Mouse (Mus musculus): ENCODE data around the gene Pkig. TPM values are rescaled to one million over a fixed set of nuclear protein-coding genes. Genes with fewer than 3 reads are reported as not detected.
A peak's percentile ranks its signal among the peaks of the same experiment; 100 is the strongest.
"Not testable (repeated sequence)": the region's sequence is repeated elsewhere in the genome, so short reads cannot be mapped to it uniquely, and the experiment has no call there.

The Pkig gene
- polyA plus RNA-seq, 1 experiment from 2014 or later = 87.0 TPM

- ATAC-seq (no peak), DNase-seq (ENCODE audit: low read depth, low spot score) (no peak)
- ChIA-PET POLR2A (interaction anchor here (0.6 to 0.8 kb wide), 3 partner anchors 48 to 262 kb away, joined by 3 to 4 read pairs (median 3); no protein-coding TSS in a partner anchor), CTCF (interaction anchor here (1.4 to 3.1 kb wide), 2 partner anchors 15 to 76 kb away, joined by 3 to 16 read pairs; no protein-coding TSS in a partner anchor)
- in situ Hi-C loops (cut with MboI; ENCODE audit: low pct_unique_long_range_greater_than_20kb) = no loop called here
- no peak for TF ChIP-seq CTCF (IDR thresholded peaks at IDR 0.05)
- no peaks in the 10 kb centered on the region for H3K27me3 ChIP-seq
These were observed 15.3 kb upstream of the Pkig start for GRCm38 (mm10) chr2:163642685-163643575.

GRCm38 (mm10) chr2:163643576-163643971, 14.6 kb upstream of the Pkig start:
- TF ChIP-seq CTCF (IDR thresholded peaks at IDR 0.05) = no peak
- POLR2A ChIA-PET = interaction anchor here (0.6 to 1.2 kb wide), 4 partner anchors 19 to 261 kb away, joined by 3 to 4 read pairs (median 3); no protein-coding TSS in a partner anchor
- no peaks in the 10 kb centered on the region for H3K27me3 ChIP-seq
- CTCF ChIA-PET = interaction anchor here (1.4 to 3.1 kb wide), 2 partner anchors 15 to 76 kb away, joined by 3 to 16 read pairs; no protein-coding TSS in a partner anchor
- ATAC-seq (no peak), DNase-seq (ENCODE audit: low read depth, low spot score) (no peak)
- in situ Hi-C loops (cut with MboI; ENCODE audit: low pct_unique_long_range_greater_than_20kb) = no loop called here

- ATAC-seq (peak; percentile 14), DNase-seq (ENCODE audit: low read depth, low spot score) (no peak)
- H3K27me3 ChIP-seq = no peaks in the 10 kb centered on the region
- in situ Hi-C loops (cut with MboI; ENCODE audit: low pct_unique_long_range_greater_than_20kb) = no loop called here
- ChIA-PET CTCF (interaction anchor here (1.4 to 3.1 kb wide), 2 partner anchors 16 to 75 kb away, joined by 3 to 16 read pairs; no protein-coding TSS in a partner anchor), POLR2A (interaction anchor here (1.2 to 1.4 kb wide), 2 partner anchors 16 to 20 kb away, joined by 3 to 4 read pairs; no protein-coding TSS in a partner anchor)
- no peak for TF ChIP-seq CTCF (IDR thresholded peaks at IDR 0.05)
These were observed 14.1 kb upstream of the Pkig start for GRCm38 (mm10) chr2:163644047-163644446.

- POLR2A ChIA-PET = interaction anchor here (0.8 to 1.4 kb wide), 3 partner anchors 16 to 27 kb away, joined by 3 to 4 read pairs (median 3); no protein-coding TSS in a partner anchor
- in situ Hi-C loops (cut with MboI; ENCODE audit: low pct_unique_long_range_greater_than_20kb) = no loop called here
These were observed 13.4 kb upstream of the Pkig start, which contains the start of gene Serinc3 for GRCm38 (mm10) chr2:163644575-163645385. Gene Serinc3, minus strand, starts transcription at chr2:163645131.

GRCm38 (mm10) chr2:163645700-163646460, 12.3 kb upstream of the Pkig start:
- POLR2A ChIA-PET = interaction anchor here (0.8 to 1.4 kb wide), 2 partner anchors 14 to 28 kb away, joined by 3 to 4 read pairs; no protein-coding TSS in a partner anchor
- in situ Hi-C loops (cut with MboI; ENCODE audit: low pct_unique_long_range_greater_than_20kb) = no loop called here

More at GRCm38 (mm10) chr2:163644575-163645385, 13.4 kb upstream of the Pkig start, which contains the start of gene Serinc3:
- DNase-seq (ENCODE audit: low read depth, low spot score) (peak; percentile 72), ATAC-seq (peak; percentile 96)
- CTCF ChIA-PET = interaction anchor here (1.0 to 3.1 kb wide), 5 partner anchors 12 to 74 kb away, joined by 3 to 16 read pairs (median 5); partner anchors contain the start of gene Pkig
- peak; percentile 60 for TF ChIP-seq CTCF (IDR thresholded peaks at IDR 0.05)
- H3K27me3 ChIP-seq = no peaks in the 10 kb centered on the region

GRCm38 (mm10) chr2:163646461-163647080, 11.6 kb upstream of the Pkig start:
- no peaks in the 10 kb centered on the region for H3K27me3 ChIP-seq
- ChIA-PET CTCF (interaction anchor here (1.4 to 2.7 kb wide), 3 partner anchors 10 to 47 kb away, joined by 3 to 10 read pairs (median 5); partner anchors contain the start of gene Pkig), POLR2A (interaction anchor here (0.6 kb wide), 1 partner anchor 49 kb away, joined by 3 read pairs; no protein-coding TSS in a partner anchor)
- ATAC-seq = no peak
- no peak for DNase-seq (ENCODE audit: low read depth, low spot score)
- in situ Hi-C loops (cut with MboI; ENCODE audit: low pct_unique_long_range_greater_than_20kb) = no loop called here
- TF ChIP-seq CTCF (IDR thresholded peaks at IDR 0.05) = no peak

More at GRCm38 (mm10) chr2:163645700-163646460, 12.3 kb upstream of the Pkig start:
- no peak for DNase-seq (ENCODE audit: low read depth, low spot score)
- TF ChIP-seq CTCF (IDR thresholded peaks at IDR 0.05) = no peak
- no peak for ATAC-seq
- CTCF ChIA-PET = interaction anchor here (1.0 to 3.1 kb wide), 5 partner anchors 11 to 73 kb away, joined by 3 to 16 read pairs (median 5); partner anchors contain the start of gene Pkig
- no peaks in the 10 kb centered on the region for H3K27me3 ChIP-seq

GRCm38 (mm10) chr2:163655699-163656098, 2.5 kb upstream of the Pkig start:
- H3K27me3 ChIP-seq; in situ Hi-C loops (cut with MboI; ENCODE audit: low pct_unique_long_range_greater_than_20kb); DNase-seq (ENCODE audit: low read depth, low spot score); ATAC-seq: not testable (repeated sequence)
- CTCF ChIA-PET = interaction anchor here (2.5 kb wide), 1 partner anchor 10 kb away, joined by 10 read pairs; the partner anchor contains the start of gene Serinc3
- POLR2A ChIA-PET = interaction anchor here (1.0 kb wide), 1 partner anchor 21 kb away, joined by 3 read pairs; no protein-coding TSS in a partner anchor

- CTCF ChIA-PET = interaction anchor here (1.4 to 3.8 kb wide), 5 partner anchors 11 to 61 kb away, joined by 5 to 15 read pairs (median 10); partner anchors contain the start of gene Serinc3
- no peak for ATAC-seq
- POLR2A ChIA-PET = interaction anchor here (0.6 to 0.7 kb wide), 2 partner anchors 16 to 61 kb away, joined by 3 read pairs; no protein-coding TSS in a partner anchor
- no peaks in the 10 kb centered on the region for H3K27me3 ChIP-seq
- no peak for DNase-seq (ENCODE audit: low read depth, low spot score)
- TF ChIP-seq CTCF (IDR thresholded peaks at IDR 0.05) = no peak
- in situ Hi-C loops (cut with MboI; ENCODE audit: low pct_unique_long_range_greater_than_20kb) = no loop called here
These were observed 700 bp upstream of the Pkig start for GRCm38 (mm10) chr2:163657486-163657885.

Data from Patski (cell line).